8 mouse cellular contexts compared by ENCODE assay signal in genomic region chr13:48237516-48237915, GRCm38 (mm10). TPM values are rescaled to one million over a fixed set of nuclear protein-coding genes. Genes with fewer than 3 reads are reported as not detected.
DNase-seq lines count a peak whose midpoint lies in the region; ATAC-seq and TF ChIP-seq lines count a peak whose summit lies in the region.

No protein-coding gene starts in this region.

- WGBS in intestine, postnatal 0 days = 8% methylated on average over 4 of the region's 4 CpGs
- 13% methylated on average over 4 of the region's 4 CpGs for WGBS in intestine, embryonic 16.5 days
- 16% methylated on average over 4 of the region's 4 CpGs for WGBS in forebrain, postnatal 0 days
- 11% methylated on average over 4 of the region's 4 CpGs for WGBS in lung, adult 2 months

- no peaks in the 10 kb centered on the region for H3K27me3 ChIP-seq in intestine, postnatal 0 days (replicated peaks; ENCODE audit: control insufficient read depth, insufficient read depth, low read length)
- H3K27me3 ChIP-seq in intestine, embryonic 16.5 days (replicated peaks; ENCODE audit: control insufficient read depth, insufficient read depth, low read length) = no peaks in the 10 kb centered on the region
- no peaks in the 10 kb centered on the region for H3K27me3 ChIP-seq in Patski
- no peaks in the 10 kb centered on the region for H3K27me3 ChIP-seq in forebrain, postnatal 0 days (ENCODE audit: insufficient read depth, low read length)

- CTCF ChIA-PET in Patski (lab: Charles Lee) = no interaction called here

- peak; percentile 56 for TF ChIP-seq CTCF in intestine, postnatal 0 days (IDR thresholded peaks at IDR 0.05; ENCODE audit: low read depth)
- peak; percentile 46 for TF ChIP-seq CTCF in Patski (IDR thresholded peaks at IDR 0.05)
- peak; percentile 50 for TF ChIP-seq CTCF in forebrain, postnatal 0 days (IDR thresholded peaks at IDR 0.05; ENCODE audit: low read depth)
- TF ChIP-seq CTCF in lung, adult 2 months (IDR thresholded peaks at IDR 0.05; ENCODE audit: insufficient read depth, low read length) = no peak

- DNase-seq in Patski (ENCODE audit: low read depth, low spot score) = no peak
- peak; percentile 26 for DNase-seq in forebrain, postnatal 0 days
- peak; percentile 10 for DNase-seq in lung, adult 2 months
- no peak for DNase-seq in left cerebral cortex, postnatal 25 days (ENCODE audit: low spot score in 2 of 2)
- DNase-seq in thymus, adult 18-20 months = no peak

- no peak for ATAC-seq in intestine, postnatal 0 days
- ATAC-seq in intestine, embryonic 16.5 days = no peak
- no peak for ATAC-seq in Patski
- ATAC-seq in forebrain, postnatal 0 days = no peak
- ATAC-seq in CD4-positive, CD25-positive, alpha-beta regulatory T cell, adult 4 months = no peak

- TF ChIP-seq POLR2A in lung, adult 2 months (IDR thresholded peaks at IDR 0.05; ENCODE audit: borderline replicate concordance, extremely low read depth, low read depth, low read length) = no peak

- no peaks in the 10 kb centered on the region for H3K4me1 ChIP-seq in intestine, postnatal 0 days (replicated peaks; ENCODE audit: control insufficient read depth, insufficient read depth, low read length)
- H3K4me1 ChIP-seq in intestine, embryonic 16.5 days (ENCODE audit: control insufficient read depth, insufficient read depth, low read length) = no peaks in the 10 kb centered on the region
- H3K4me1 ChIP-seq in forebrain, postnatal 0 days (ENCODE audit: insufficient read depth) = no peaks in the 10 kb centered on the region
- no peaks in the 10 kb centered on the region for H3K4me1 ChIP-seq in lung, adult 2 months (ENCODE audit: control insufficient read depth, insufficient read depth, low read length)

- POLR2A ChIA-PET in Patski (lab: Charles Lee) = interaction anchor here (0.6 kb wide), 1 partner anchor 29 kb away, joined by 3 read pairs; no protein-coding TSS in a partner anchor

- H3K4me3 ChIP-seq in intestine, postnatal 0 days (ENCODE audit: low read depth, low read length) = no peak overlapping the region
- H3K4me3 ChIP-seq in intestine, embryonic 16.5 days (ENCODE audit: low read length) = no peak overlapping the region
- no peak overlapping the region for H3K4me3 ChIP-seq in forebrain, postnatal 0 days (ENCODE audit: low read depth, low read length)
- H3K4me3 ChIP-seq in lung, adult 2 months (replicated peaks; ENCODE audit: extremely low read depth, low read depth, low read length) = no peak overlapping the region

- no peak overlapping the region for H3K9ac ChIP-seq in intestine, postnatal 0 days (ENCODE audit: low read depth, low read length)
- no peak overlapping the region for H3K9ac ChIP-seq in intestine, embryonic 16.5 days (ENCODE audit: low read depth, low read length)
- H3K9ac ChIP-seq in forebrain, postnatal 0 days = no peak overlapping the region

- H3K27ac ChIP-seq in intestine, postnatal 0 days (ENCODE audit: low read depth, low read length) = no peak overlapping the region
- no peak overlapping the region for H3K27ac ChIP-seq in intestine, embryonic 16.5 days (ENCODE audit: low read length)
- no peak overlapping the region for H3K27ac ChIP-seq in forebrain, postnatal 0 days (ENCODE audit: low read depth, low read length)

- in situ Hi-C loops in Patski (cut with MboI; ENCODE audit: low pct_unique_long_range_greater_than_20kb) = no loop called here

- no peaks in the 10 kb centered on the region for H3K9me3 ChIP-seq in intestine, postnatal 0 days (ENCODE audit: control insufficient read depth)
- no peaks in the 10 kb centered on the region for H3K9me3 ChIP-seq in intestine, embryonic 16.5 days (ENCODE audit: control insufficient read depth, low read length)
- H3K9me3 ChIP-seq in forebrain, postnatal 0 days (ENCODE audit: low read length) = no peaks in the 10 kb centered on the region

- intact Hi-C loops in left cerebral cortex, postnatal 25 days (cut with DNase I) = no loop called here

- no peak overlapping the region for H3K4me2 ChIP-seq in intestine, postnatal 0 days (replicated peaks; ENCODE audit: low read depth)
- no peak overlapping the region for H3K4me2 ChIP-seq in intestine, embryonic 16.5 days (ENCODE audit: low read depth, low read length)
- no peak overlapping the region for H3K4me2 ChIP-seq in forebrain, postnatal 0 days (ENCODE audit: low read depth)

- no peaks in the 10 kb centered on the region for H3K36me3 ChIP-seq in intestine, postnatal 0 days (ENCODE audit: control insufficient read depth, insufficient read depth)
- no peaks in the 10 kb centered on the region for H3K36me3 ChIP-seq in intestine, embryonic 16.5 days (ENCODE audit: control insufficient read depth, insufficient read depth, low read length)
- H3K36me3 ChIP-seq in forebrain, postnatal 0 days (ENCODE audit: insufficient read depth) = no peaks in the 10 kb centered on the region

RNA-seq across cellular contexts. Expression of gene Id4, which starts 23.5 kb away (rescaled TPM):
- 10.1 and 12.6 TPM in 2 replicates for polyA plus RNA-seq in intestine, postnatal 0 days (2015; fragmentation: Nextera tagmentation; extraction: Ambion mirVana)
- polyA plus RNA-seq in intestine, embryonic 16.5 days (2015; fragmentation: Nextera tagmentation; extraction: Ambion mirVana) = 2.9 and 3.1 TPM in 2 replicates
- 1.5 TPM for polyA plus RNA-seq in Patski (2021)
- 100 and 152 TPM in 2 replicates for total RNA-seq in forebrain, postnatal 0 days (2014; rRNA removed)
- polyA plus RNA-seq in forebrain, postnatal 0 days (2015; fragmentation: Nextera tagmentation; extraction: Ambion mirVana) = 32.6 and 80.8 TPM in 2 replicates
- polyA plus RNA-seq in lung, adult 2 months (2012; rRNA removed) = 5.1 and 5.6 TPM in 2 replicates
- not detected for polyA plus RNA-seq in CD4-positive, CD25-positive, alpha-beta regulatory T cell, adult 4 months (2017; shearing (Covaris generic))
- 10 to 100 TPM; 36.2 to 42.2 TPM for total RNA-seq in left cerebral cortex, postnatal 25 days (2021)

Comparison
In these comparisons a context has a peak if more than half of its experiments do, and no peak if none do; other contexts are left out.
1. DNase-seq: peak in forebrain, postnatal 0 days (single experiment) and lung, adult 2 months (single experiment); none in Patski (single experiment), left cerebral cortex, postnatal 25 days (0 of 2) and thymus, adult 18-20 months (0 of 2).